Mouse (Mus musculus) forebrain, embryonic 16.5 days (tissue): ENCODE measurements at regions not wholly inside any gene's neighbourhood (a gene's known extent, or its start where the extent isn't known, plus 50 kb on each side); places are given as distances from the start of the nearest gene placed in this dataset.
A peak's percentile ranks its signal among the peaks of the same experiment; 100 is the strongest.

Source experiments
- ATAC-seq: fragments of 200-750 bp; cut with Nextera tagmentation; 2 replicates; pipeline ENCODE4 v1.8.0; 2017; ENCODE audit warnings: mild to moderate bottlenecking, moderate library complexity
- H3K27ac ChIP-seq: fragments of 300-500 bp; sonication (generic); 2 replicates; pipeline ENCODE4 v1.5.1; 2014; ENCODE audit warnings: low read length, control low read depth
- H3K27me3 ChIP-seq: fragments of 300-500 bp; sonication (generic); replicated peaks from 2 replicates; pipeline ENCODE4 v1.6.1; 2014; ENCODE audit warnings: low read length; ENCODE audit not compliant: control insufficient read depth, insufficient read depth
- H3K36me3 ChIP-seq: fragments of 300-500 bp; sonication (generic); 2 replicates; pipeline ENCODE4 v1.6.1; 2014; ENCODE audit not compliant: control insufficient read depth, insufficient read depth
- H3K4me1 ChIP-seq: fragments of 300-500 bp; sonication (generic); replicated peaks from 2 replicates; pipeline ENCODE4 v1.6.1; 2014; ENCODE audit warnings: low read length; ENCODE audit not compliant: control insufficient read depth, insufficient read depth
- H3K4me2 ChIP-seq: fragments of 300-500 bp; sonication (generic); 2 replicates; pipeline ENCODE4 v1.6.1; 2014; ENCODE audit warnings: mild to moderate bottlenecking, low read length, control low read depth
- H3K4me3 ChIP-seq: fragments of 300-500 bp; sonication (generic); replicated peaks from 2 replicates; pipeline ENCODE4 v1.5.1; 2014; ENCODE audit warnings: mild to moderate bottlenecking, low read length, control low read depth
- H3K9ac ChIP-seq: fragments of 300-500 bp; sonication (generic); replicated peaks from 2 replicates; pipeline ENCODE4 v1.6.1; 2014; ENCODE audit warnings: low read depth, low read length, control low read depth
- H3K9me3 ChIP-seq: fragments of 300-500 bp; sonication (generic); 2 replicates; pipeline ENCODE4 v1.6.1; 2016; ENCODE audit warnings: low read length; ENCODE audit not compliant: control insufficient read depth
- WGBS: fragments of 180-500 bp; shearing (Covaris S2); extraction: QIAGEN DNeasy Blood & Tissue Kit; methylation state at CpG from one replicate; pipeline ENCODE4 v1.1.7; 2014; 5-methylcytosine and 5-hydroxymethylcytosine counted together

GRCm38 (mm10) chr16:50745723-50746122 lies 154.8 kb upstream of the Ccdc54 start:
- no peak for ATAC-seq
- H3K27ac ChIP-seq: no peak overlapping the region
- WGBS: 81% methylated on average over 2 of the region's 2 CpGs
- H3K4me2 ChIP-seq: no peak overlapping the region
- no peaks in the 10 kb centered on the region for H3K9me3 ChIP-seq
- H3K9ac ChIP-seq: no peak overlapping the region
- H3K27me3 ChIP-seq: no peaks in the 10 kb centered on the region
- no peaks in the 10 kb centered on the region for H3K36me3 ChIP-seq
- H3K4me1 ChIP-seq: no peaks in the 10 kb centered on the region
- H3K4me3 ChIP-seq: no peak overlapping the region

GRCm38 (mm10) chr16:50737396-50737843 lies 146.5 kb upstream of the Ccdc54 start:
- Histone ChIP-seq H3K4me3 (peak overlapping the region; percentile 16), H3K36me3 (no peaks in the 10 kb centered on the region), H3K9me3 (no peaks in the 10 kb centered on the region), H3K4me2 (peak overlapping the region; percentile 54), H3K4me1 (peaks cover 13% of the 10 kb centered on the region), H3K9ac (no peak overlapping the region), H3K27me3 (no peaks in the 10 kb centered on the region), H3K27ac (no peak overlapping the region)
- ATAC-seq: no peak
- 27% methylated on average over 10 of the region's 10 CpGs for WGBS

GRCm38 (mm10) chr16:50736151-50737047 lies 145.4 kb upstream of the Ccdc54 start:
- Histone ChIP-seq H3K27ac (no peak overlapping the region), H3K4me1 (peaks cover 13% of the 10 kb centered on the region), H3K36me3 (no peaks in the 10 kb centered on the region), H3K4me2 (peak overlapping the region; percentile 54), H3K4me3 (peak overlapping the region; percentile 43), H3K9me3 (no peaks in the 10 kb centered on the region), H3K9ac (peak overlapping the region; percentile 43; the same call in 1 of the 2 replicates), H3K27me3 (no peaks in the 10 kb centered on the region)
- peak; percentile 90 for ATAC-seq
- WGBS: 6% methylated on average over 21 of the region's 21 CpGs

GRCm38 (mm10) chr16:50733359-50733758 lies 142.4 kb upstream of the Ccdc54 start:
- no peak overlapping the region for H3K27ac ChIP-seq
- peaks cover 18% of the 10 kb centered on the region for H3K4me1 ChIP-seq
- 94% methylated on average over 3 of the region's 3 CpGs for WGBS
- no peak overlapping the region for H3K4me2 ChIP-seq
- no peaks in the 10 kb centered on the region for H3K9me3 ChIP-seq
- ATAC-seq: no peak
- H3K27me3 ChIP-seq: no peaks in the 10 kb centered on the region
- H3K36me3 ChIP-seq: no peaks in the 10 kb centered on the region
- no peak overlapping the region for H3K9ac ChIP-seq
- no peak overlapping the region for H3K4me3 ChIP-seq

GRCm38 (mm10) chr16:50732082-50733006 lies 141.4 kb upstream of the Ccdc54 start:
- H3K27ac ChIP-seq: no peak overlapping the region

GRCm38 (mm10) chr16:50729341-50729740 lies 138.4 kb upstream of the Ccdc54 start:
- Histone ChIP-seq H3K9ac (no peak overlapping the region), H3K4me2 (no peak overlapping the region), H3K9me3 (no peaks in the 10 kb centered on the region), H3K4me3 (no peak overlapping the region), H3K27me3 (no peaks in the 10 kb centered on the region), H3K27ac (no peak overlapping the region), H3K4me1 (peaks cover 7% of the 10 kb centered on the region), H3K36me3 (no peaks in the 10 kb centered on the region)
- 59% methylated on average over 5 of the region's 5 CpGs for WGBS
- no peak for ATAC-seq

More at GRCm38 (mm10) chr16:50732082-50733006, 141.4 kb upstream of the Ccdc54 start:
- peak; percentile 95 for ATAC-seq
- peak overlapping the region; percentile 73 for H3K4me3 ChIP-seq
- peak overlapping the region; percentile 94 for H3K4me2 ChIP-seq
- H3K27me3 ChIP-seq: no peaks in the 10 kb centered on the region
- H3K36me3 ChIP-seq: no peaks in the 10 kb centered on the region
- no peaks in the 10 kb centered on the region for H3K9me3 ChIP-seq
- H3K4me1 ChIP-seq: peaks cover 15% of the 10 kb centered on the region
- under 1% methylated on average over 58 of the region's 58 CpGs for WGBS
- peak overlapping the region; percentile 50 for H3K9ac ChIP-seq

- no peaks in the 10 kb centered on the region for H3K36me3 ChIP-seq
- 86% methylated on average over 6 of the region's 6 CpGs for WGBS
- no peak overlapping the region for H3K27ac ChIP-seq
- peaks cover 5% of the 10 kb centered on the region for H3K4me1 ChIP-seq
- H3K9me3 ChIP-seq: no peaks in the 10 kb centered on the region
- ATAC-seq: no peak
- no peaks in the 10 kb centered on the region for H3K27me3 ChIP-seq
- no peak overlapping the region for H3K4me3 ChIP-seq
- H3K4me2 ChIP-seq: no peak overlapping the region
- H3K9ac ChIP-seq: no peak overlapping the region
These were observed 132.2 kb upstream of the Ccdc54 start for GRCm38 (mm10) chr16:50723144-50723543.

GRCm38 (mm10) chr16:50717306-50718017 lies 126.5 kb upstream of the Ccdc54 start:
- H3K4me2 ChIP-seq: peak overlapping the region; percentile 30
- H3K9me3 ChIP-seq: no peaks in the 10 kb centered on the region
- ATAC-seq: peak; percentile 97
- H3K9ac ChIP-seq: peak overlapping the region; percentile 25; the same call in 1 of the 2 replicates
- H3K4me1 ChIP-seq: peaks cover 13% of the 10 kb centered on the region
- WGBS: 19% methylated on average over 10 of the region's 10 CpGs
- no peaks in the 10 kb centered on the region for H3K27me3 ChIP-seq
- H3K4me3 ChIP-seq: no peak overlapping the region
- H3K36me3 ChIP-seq: no peaks in the 10 kb centered on the region
- peak overlapping the region; percentile 83 for H3K27ac ChIP-seq
